Mouse (Mus musculus): ENCODE measurements around the gene Slc7a1. TPM values are rescaled to one million over a fixed set of nuclear protein-coding genes. Genes with fewer than 3 reads are reported as not detected.

Gene Slc7a1
- polyA plus RNA-seq, 1 experiment from 2014 or later: 45.2 TPM

- WGBS: 71% methylated on average over 12 of the region's 12 CpGs
- H3K4me1 ChIP-seq: no peaks in the 10 kb centered on the region
- no peaks in the 10 kb centered on the region for H3K9me3 ChIP-seq
- no peak for ATAC-seq (replicated peaks)
- no peak overlapping the region for H3K9ac ChIP-seq
- no peak overlapping the region for H3K4me3 ChIP-seq
- H3K27me3 ChIP-seq (replicated peaks): no peaks in the 10 kb centered on the region
- H3K36me3 ChIP-seq (replicated peaks): no peaks in the 10 kb centered on the region
- no peak overlapping the region for H3K27ac ChIP-seq
- no peak overlapping the region for H3K4me2 ChIP-seq
These were observed 24.2 kb downstream of the Slc7a1 start for GRCm38 (mm10) chr5:148375480-148375879.

DNA sequence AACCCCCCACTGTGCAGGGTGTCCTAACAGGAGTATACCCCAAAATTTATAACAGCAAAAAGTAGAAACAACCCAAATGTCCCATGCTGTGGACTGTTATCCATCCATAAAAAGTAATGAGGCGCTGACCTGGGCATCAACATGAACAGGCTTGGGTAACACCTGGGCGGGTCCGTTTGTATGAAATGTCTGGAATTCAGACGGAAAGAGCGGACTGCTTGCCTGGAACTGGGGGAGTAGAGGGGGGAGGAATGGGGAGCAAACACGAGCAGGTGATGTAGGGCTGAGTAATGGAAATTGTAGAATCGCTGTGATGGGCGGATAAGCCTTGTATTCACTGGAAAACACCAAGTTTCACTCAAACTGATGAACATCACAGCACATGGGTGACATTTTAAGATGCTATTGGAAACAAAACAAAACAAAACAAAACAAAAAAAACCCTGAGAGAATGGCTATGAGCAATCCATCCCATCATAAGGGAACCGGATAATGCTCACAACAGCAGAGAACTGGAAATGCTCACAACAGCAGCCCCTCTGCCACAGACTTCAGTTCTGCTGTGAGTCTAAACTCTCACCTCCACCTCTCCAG, 26.5 kb downstream of the Slc7a1 start:
- no peaks in the 10 kb centered on the region for H3K9me3 ChIP-seq
- no peak overlapping the region for H3K4me2 ChIP-seq
- no peaks in the 10 kb centered on the region for H3K36me3 ChIP-seq (replicated peaks)
- ATAC-seq (replicated peaks): no peak
- 91% methylated on average over 9 of the region's 9 CpGs for WGBS
- H3K27me3 ChIP-seq (replicated peaks): no peaks in the 10 kb centered on the region
- no peak overlapping the region for H3K27ac ChIP-seq
- H3K9ac ChIP-seq: no peak overlapping the region
- H3K4me1 ChIP-seq: no peaks in the 10 kb centered on the region
- no peak overlapping the region for H3K4me3 ChIP-seq

DNA sequence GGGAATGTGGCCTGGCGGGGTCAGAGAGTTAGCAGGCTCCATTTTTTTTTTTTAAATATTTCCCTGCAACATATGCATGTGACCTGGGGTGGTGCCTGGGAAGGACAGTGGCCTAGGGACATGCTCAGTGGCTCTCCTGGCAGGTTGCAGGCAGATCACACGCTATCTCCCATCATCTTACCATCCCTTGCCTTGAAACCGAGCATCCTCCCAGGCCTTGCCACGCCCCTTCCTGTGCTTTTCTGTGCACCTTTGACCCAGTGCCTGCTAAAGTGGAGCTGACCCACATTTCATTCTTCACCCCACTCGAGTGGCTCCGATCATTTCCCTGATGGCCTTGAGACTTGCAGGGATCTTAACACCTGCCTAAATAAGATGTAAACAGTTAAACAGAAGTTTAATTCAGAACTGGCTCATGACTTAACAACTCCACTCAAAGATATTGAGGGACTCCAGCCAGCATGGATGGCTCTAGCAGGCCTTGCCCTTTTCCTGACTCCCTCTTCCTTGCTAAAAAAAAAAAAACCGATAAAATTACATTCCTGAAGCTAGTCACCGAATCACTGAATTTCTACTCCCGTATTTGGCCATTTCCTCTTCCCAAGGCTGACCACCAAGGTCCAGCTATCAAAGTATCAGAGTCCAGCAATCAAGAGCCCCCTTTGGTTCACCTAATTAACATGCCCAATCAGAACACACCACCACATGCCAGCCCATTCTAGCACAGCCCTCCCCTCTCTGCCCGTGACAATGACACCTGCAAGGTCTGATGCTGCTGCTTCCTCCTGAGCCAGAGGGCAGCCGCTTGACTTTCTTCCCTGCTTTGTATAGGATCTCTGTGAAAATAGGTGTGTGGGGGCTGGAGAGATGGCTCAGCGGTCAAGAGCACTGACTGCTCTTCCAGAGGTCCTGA, 27.4 kb downstream of the Slc7a1 start:
- H3K9me3 ChIP-seq: no peaks in the 10 kb centered on the region
- no peaks in the 10 kb centered on the region for H3K4me1 ChIP-seq
- no peak overlapping the region for H3K27ac ChIP-seq
- no peak overlapping the region for H3K9ac ChIP-seq
- no peak overlapping the region for H3K4me3 ChIP-seq
- no peak for ATAC-seq (replicated peaks)
- 91% methylated on average over 12 of the region's 12 CpGs for WGBS
- H3K36me3 ChIP-seq (replicated peaks): no peaks in the 10 kb centered on the region
- no peak overlapping the region for H3K4me2 ChIP-seq
- H3K27me3 ChIP-seq (replicated peaks): no peaks in the 10 kb centered on the region

DNA sequence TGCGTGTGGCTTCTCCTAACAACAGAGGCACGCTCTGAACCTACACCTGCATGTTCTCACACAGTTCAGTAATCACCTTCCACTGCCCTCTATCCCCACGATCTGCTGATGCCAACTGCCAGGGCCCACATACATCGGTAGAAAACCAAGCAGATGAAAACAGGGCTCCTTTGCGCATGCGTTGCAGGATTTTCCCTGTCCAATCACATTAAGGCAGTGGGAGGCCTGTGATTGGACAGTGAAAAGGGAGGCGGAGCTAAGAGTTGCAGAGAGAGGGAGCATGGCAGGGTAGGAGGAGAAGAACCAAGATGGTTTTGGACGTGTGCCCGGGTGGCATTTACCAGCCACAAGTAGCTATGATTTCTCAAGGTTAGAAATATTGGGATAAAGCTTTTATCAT, 28.3 kb downstream of the Slc7a1 start:
- ATAC-seq (replicated peaks): no peak
- Histone ChIP-seq H3K4me1 (no peaks in the 10 kb centered on the region), H3K27me3 (replicated peaks) (no peaks in the 10 kb centered on the region)

GRCm38 (mm10) chr5:148370624-148371023, 29.1 kb downstream of the Slc7a1 start:
- Histone ChIP-seq H3K27ac (no peak overlapping the region), H3K9me3 (no peaks in the 10 kb centered on the region), H3K4me2 (no peak overlapping the region), H3K27me3 (replicated peaks) (no peaks in the 10 kb centered on the region), H3K9ac (no peak overlapping the region), H3K36me3 (replicated peaks) (no peaks in the 10 kb centered on the region), H3K4me1 (no peaks in the 10 kb centered on the region), H3K4me3 (no peak overlapping the region)
- no peak for ATAC-seq (replicated peaks)
- 86% methylated on average over 1 of the region's 1 CpGs for WGBS

More for the DNA sequence above, 28.3 kb downstream of the Slc7a1 start:
- Histone ChIP-seq H3K4me3 (no peak overlapping the region), H3K9ac (no peak overlapping the region), H3K27ac (no peak overlapping the region), H3K36me3 (replicated peaks) (no peaks in the 10 kb centered on the region), H3K4me2 (no peak overlapping the region), H3K9me3 (no peaks in the 10 kb centered on the region)
- 93% methylated on average over 9 of the region's 9 CpGs for WGBS

- H3K4me3 ChIP-seq: no peak overlapping the region
- no peak overlapping the region for H3K27ac ChIP-seq
- no peak for ATAC-seq (replicated peaks)
- no peaks in the 10 kb centered on the region for H3K27me3 ChIP-seq (replicated peaks)
- no peak overlapping the region for H3K9ac ChIP-seq
- H3K36me3 ChIP-seq (replicated peaks): no peaks in the 10 kb centered on the region
- H3K9me3 ChIP-seq: no peaks in the 10 kb centered on the region
- WGBS: 93% methylated on average over 3 of the region's 3 CpGs
- no peaks in the 10 kb centered on the region for H3K4me1 ChIP-seq
- H3K4me2 ChIP-seq: no peak overlapping the region
These were observed 30.5 kb downstream of the Slc7a1 start for GRCm38 (mm10) chr5:148369178-148369577.

GRCm38 (mm10) chr5:148367816-148368215, 31.9 kb downstream of the Slc7a1 start:
- 89% methylated on average over 3 of the region's 3 CpGs for WGBS
- H3K27me3 ChIP-seq (replicated peaks): no peaks in the 10 kb centered on the region
- no peak overlapping the region for H3K9ac ChIP-seq
- H3K9me3 ChIP-seq: no peaks in the 10 kb centered on the region
- no peak overlapping the region for H3K27ac ChIP-seq
- no peak for ATAC-seq (replicated peaks)
- no peaks in the 10 kb centered on the region for H3K4me1 ChIP-seq
- no peak overlapping the region for H3K4me3 ChIP-seq
- no peaks in the 10 kb centered on the region for H3K36me3 ChIP-seq (replicated peaks)
- no peak overlapping the region for H3K4me2 ChIP-seq

GRCm38 (mm10) chr5:148366455-148366854, 33.2 kb downstream of the Slc7a1 start:
- Histone ChIP-seq H3K4me3 (no peak overlapping the region), H3K27ac (no peak overlapping the region), H3K4me2 (no peak overlapping the region), H3K27me3 (replicated peaks) (no peaks in the 10 kb centered on the region), H3K9ac (no peak overlapping the region), H3K4me1 (no peaks in the 10 kb centered on the region), H3K36me3 (replicated peaks) (no peaks in the 10 kb centered on the region), H3K9me3 (no peaks in the 10 kb centered on the region)
- ATAC-seq (replicated peaks): no peak
- 92% methylated on average over 9 of the region's 9 CpGs for WGBS

GRCm38 (mm10) chr5:148363441-148364113, 36.1 kb downstream of the Slc7a1 start:
- Histone ChIP-seq H3K4me2 (no peak overlapping the region), H3K27me3 (replicated peaks) (no peaks in the 10 kb centered on the region), H3K36me3 (replicated peaks) (no peaks in the 10 kb centered on the region), H3K9me3 (no peaks in the 10 kb centered on the region), H3K27ac (no peak overlapping the region), H3K9ac (no peak overlapping the region), H3K4me3 (no peak overlapping the region), H3K4me1 (no peaks in the 10 kb centered on the region)
- ATAC-seq (replicated peaks): no peak
- 86% methylated on average over 22 of the region's 22 CpGs for WGBS

DNA sequence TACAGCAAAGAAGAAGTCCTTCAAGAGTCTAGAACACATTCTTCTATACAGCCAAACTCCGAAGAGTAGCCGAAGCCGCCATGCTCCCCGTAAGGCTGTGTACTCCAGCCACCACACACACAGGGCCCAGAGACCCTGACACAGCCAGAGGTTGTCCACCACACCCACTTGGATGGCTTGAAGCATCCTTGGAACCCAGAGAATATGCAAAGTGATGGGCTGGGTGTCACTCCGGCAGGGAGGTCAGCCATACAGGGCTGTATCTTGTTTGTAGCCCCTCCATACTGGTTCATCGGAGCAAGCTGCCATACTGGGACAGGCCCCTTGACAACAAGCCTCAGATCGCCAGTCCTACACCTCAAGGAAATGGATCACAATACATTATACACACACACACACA, 37.4 kb downstream of the Slc7a1 start:
- Histone ChIP-seq H3K36me3 (replicated peaks) (no peaks in the 10 kb centered on the region), H3K4me1 (no peaks in the 10 kb centered on the region), H3K27me3 (replicated peaks) (no peaks in the 10 kb centered on the region), H3K4me2 (no peak overlapping the region), H3K27ac (no peak overlapping the region), H3K9me3 (no peaks in the 10 kb centered on the region), H3K4me3 (no peak overlapping the region), H3K9ac (no peak overlapping the region)
- no peak for ATAC-seq (replicated peaks)
- 97% methylated on average over 7 of the region's 7 CpGs for WGBS

DNA sequence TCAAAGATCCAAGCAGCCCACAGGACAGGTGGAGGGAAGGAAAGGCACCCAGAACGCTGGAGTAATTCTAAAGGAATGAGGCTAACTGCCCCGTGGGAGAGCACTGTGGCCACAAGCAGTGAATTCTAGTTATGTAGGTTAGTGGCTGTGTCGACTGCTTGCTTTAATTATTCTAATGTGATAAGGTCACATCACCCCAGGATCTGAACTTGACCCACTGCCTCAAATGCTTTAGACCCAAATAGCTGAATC, 38.0 kb downstream of the Slc7a1 start:
- H3K9me3 ChIP-seq: no peaks in the 10 kb centered on the region
- 59% methylated on average over 3 of the region's 3 CpGs for WGBS
- no peak for ATAC-seq (replicated peaks)
- H3K27ac ChIP-seq: no peak overlapping the region
- no peaks in the 10 kb centered on the region for H3K27me3 ChIP-seq (replicated peaks)
- H3K4me2 ChIP-seq: no peak overlapping the region
- H3K9ac ChIP-seq: no peak overlapping the region
- no peaks in the 10 kb centered on the region for H3K4me1 ChIP-seq
- no peak overlapping the region for H3K4me3 ChIP-seq
- H3K36me3 ChIP-seq (replicated peaks): no peaks in the 10 kb centered on the region

- H3K27me3 ChIP-seq (replicated peaks): no peaks in the 10 kb centered on the region
- H3K4me1 ChIP-seq: no peaks in the 10 kb centered on the region
- H3K4me2 ChIP-seq: no peak overlapping the region
- H3K9ac ChIP-seq: no peak overlapping the region
- no peak overlapping the region for H3K27ac ChIP-seq
- no peaks in the 10 kb centered on the region for H3K36me3 ChIP-seq (replicated peaks)
- H3K4me3 ChIP-seq: no peak overlapping the region
- H3K9me3 ChIP-seq: no peaks in the 10 kb centered on the region
- ATAC-seq (replicated peaks): no peak
- WGBS: 69% methylated on average over 16 of the region's 16 CpGs
These were observed 38.6 kb downstream of the Slc7a1 start for GRCm38 (mm10) chr5:148360922-148361758.
